Mouse (Mus musculus): ENCODE data around the gene Atp6v0a1.

Atp6v0a1 gene

GRCm38 (mm10) chr11:101081659-101082058, 72.4 kb downstream of the Atp6v0a1 start:
- intact Hi-C loops (cut with DNase I) = no loop called here

DNA sequence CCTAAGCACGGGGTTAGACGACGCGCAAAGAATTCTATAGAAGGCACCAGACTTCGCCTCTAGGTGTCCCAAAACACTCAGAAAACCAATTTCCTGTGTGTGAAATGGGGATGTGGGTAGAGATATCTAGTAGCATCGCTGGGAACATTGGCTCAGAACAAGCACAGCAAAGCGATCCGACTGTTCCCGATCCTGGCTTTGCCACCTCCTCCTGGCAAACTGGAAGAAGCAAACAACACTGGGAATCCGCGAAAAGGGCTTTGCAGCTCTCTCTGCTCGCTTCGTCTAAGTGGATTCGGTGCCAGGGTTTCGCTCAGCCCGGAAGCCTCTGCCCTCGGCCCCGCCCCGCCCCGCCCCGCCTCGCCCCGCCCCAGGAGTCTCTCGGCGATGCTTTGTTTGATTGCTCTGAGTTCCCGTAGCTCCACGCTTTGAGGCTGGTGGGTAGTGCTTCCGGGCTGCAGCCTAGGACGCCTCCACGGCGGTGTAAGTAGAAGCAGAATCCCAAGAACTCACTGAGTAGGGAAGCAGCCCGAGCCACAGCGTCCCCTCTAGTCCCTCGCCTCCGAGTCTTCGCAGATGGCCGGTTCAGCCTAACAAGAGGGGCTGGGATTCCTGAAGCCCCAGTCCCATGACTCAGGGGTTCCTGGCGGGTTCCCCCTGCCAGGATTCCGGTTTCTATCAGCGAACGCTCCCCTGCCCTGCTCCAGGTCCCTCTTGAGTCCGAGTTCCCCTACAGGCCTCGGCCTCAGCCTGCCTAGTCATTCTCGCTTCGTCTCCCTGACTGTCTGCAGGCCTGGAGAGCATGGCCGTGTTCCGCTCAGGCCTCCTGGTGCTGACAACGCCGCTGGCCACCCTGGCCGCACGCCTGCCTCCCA, 73.2 kb downstream of the Atp6v0a1 start, which contains the start of gene Coasy:
Gene Coasy, plus strand, starts transcription at position 358 of the 875 bp plus-strand sequence.
- intact Hi-C loops (cut with DNase I) = no loop called here

DNA sequence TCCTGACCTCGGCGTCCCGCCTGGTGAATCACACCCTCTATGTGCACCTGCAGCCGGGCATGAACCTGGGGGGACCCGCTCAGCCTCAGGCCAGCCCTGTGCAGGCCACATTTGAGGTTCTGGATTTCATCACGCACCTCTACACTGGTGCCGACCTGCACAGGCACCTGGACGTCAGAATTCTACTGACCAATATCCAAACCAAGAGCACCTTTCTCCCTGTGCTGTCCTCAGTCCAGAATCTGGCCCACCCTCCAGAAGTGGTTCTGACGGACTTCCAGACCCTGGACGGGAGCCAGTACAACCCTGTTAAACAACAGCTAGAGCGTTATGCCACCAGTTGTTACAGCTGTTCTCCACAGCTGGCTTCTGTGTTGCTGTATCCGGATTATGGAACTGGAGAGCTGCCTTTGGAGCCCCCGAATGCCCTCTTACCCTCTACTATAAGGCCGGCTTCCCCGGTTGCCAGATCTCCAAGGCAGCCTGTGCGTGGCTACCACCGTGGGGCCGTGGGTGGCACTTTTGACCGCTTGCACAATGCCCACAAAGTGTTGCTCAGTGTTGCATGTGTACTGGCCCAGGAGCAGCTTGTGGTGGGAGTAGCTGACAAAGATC, 73.9 kb downstream of the Atp6v0a1 start:
- intact Hi-C loops (cut with DNase I) = no loop called here

DNA sequence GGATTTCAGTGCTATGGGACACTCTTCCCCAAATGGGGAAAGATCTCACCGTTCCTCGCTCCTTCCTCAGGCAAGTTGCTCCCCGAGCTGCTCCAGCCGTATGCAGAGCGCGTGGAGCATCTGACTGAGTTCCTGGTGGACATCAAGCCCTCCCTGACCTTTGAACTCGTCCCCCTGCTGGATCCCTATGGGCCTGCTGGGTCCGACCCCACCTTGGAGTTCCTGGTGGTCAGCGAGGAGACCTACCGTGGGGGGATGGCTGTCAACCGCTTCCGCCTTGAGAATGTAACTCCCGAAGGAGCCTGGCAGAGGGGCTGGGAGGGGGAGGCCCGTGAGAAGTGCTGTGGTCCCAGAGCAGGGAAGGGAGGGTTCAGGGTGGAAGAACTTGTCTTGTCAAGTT, 75.0 kb downstream of the Atp6v0a1 start:
- intact Hi-C loops (cut with DNase I) = no loop called here

- intact Hi-C loops (cut with DNase I) = no loop called here
Observed at GRCm38 (mm10) chr11:101084811-101085210, 75.6 kb downstream of the Atp6v0a1 start.

DNA sequence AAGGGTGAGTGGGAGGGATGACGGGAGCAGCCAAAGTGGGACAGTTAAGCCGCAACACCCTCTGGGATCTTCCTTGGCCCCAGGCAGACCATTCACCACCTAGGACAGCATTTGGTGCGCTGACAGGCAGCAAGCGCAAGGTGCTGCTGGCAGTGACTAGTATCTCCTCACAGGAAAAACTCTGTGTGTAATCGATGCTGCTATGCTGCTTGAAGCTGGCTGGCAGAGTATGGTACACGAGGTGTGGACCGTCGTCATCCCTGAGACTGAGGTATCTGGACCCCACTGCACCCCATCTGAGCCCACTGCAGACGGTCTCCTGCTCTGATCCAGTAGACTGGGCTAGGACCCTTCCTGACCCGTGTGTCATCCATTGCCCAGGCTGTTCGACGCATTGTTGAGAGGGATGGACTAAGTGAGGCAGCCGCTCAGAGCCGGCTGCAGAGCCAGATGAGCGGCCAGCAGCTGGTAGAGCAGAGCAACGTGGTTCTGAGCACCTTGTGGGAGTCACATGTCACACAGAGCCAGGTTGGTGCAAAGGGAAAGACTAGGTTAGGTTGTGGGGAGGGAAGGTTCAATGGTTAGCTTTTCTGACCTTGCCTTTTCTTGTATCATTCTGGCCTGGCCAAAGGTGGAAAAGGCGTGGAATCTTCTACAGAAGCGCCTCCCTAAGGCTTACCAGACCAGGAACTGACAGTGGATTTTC, 76.5 kb downstream of the Atp6v0a1 start:
- intact Hi-C loops (cut with DNase I) = no loop called here

- intact Hi-C loops (cut with DNase I) = no loop called here
Observed at GRCm38 (mm10) chr11:101086323-101086674, 77.0 kb downstream of the Atp6v0a1 start.

DNA sequence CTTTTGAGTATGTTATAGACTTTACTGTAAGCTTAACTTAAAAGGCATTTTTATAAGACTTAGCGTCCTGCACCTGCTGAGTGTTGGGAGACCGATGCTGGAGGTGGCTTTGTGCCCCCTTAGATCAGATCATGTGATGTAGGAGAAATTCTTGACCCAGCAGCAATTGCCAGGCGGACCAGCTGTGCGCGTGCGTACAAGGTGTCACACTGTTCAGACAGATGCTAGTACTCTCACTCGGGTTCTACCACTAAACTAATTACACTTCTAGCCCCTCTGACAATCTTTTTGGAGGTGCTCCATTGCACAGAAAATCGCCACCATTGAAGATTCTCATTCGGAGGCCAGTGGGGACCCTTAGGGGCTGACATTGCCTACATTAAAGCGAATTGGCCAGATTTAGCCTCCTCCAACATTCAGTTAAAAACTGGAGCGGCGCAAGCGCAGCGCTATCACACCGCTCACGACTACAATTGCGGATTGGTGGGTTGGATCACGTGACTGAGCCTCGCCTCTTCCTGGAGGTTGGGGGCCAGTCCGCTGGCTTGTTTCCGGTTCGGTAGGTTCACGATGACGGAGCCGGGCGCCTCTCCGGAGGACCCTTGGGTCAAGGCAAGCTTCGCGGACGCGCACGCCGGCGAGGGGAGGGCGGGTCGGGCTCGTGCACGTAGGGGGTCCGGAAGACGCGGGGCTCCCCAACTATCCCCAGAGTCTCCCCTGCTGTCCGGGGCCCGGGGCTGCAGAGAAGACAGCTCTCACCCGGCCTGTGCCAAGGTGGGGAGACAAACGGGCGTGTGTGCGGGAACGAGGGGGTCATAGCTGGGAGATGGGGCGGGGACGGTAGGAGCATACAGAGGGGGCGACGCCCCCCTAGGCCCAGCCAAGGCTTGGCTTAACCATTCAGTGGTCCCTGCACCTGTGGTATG, 77.8 kb downstream of the Atp6v0a1 start, which contains the start of gene Mlx:
Gene Mlx, plus strand, starts transcription at position 522 of the 926 bp plus-strand sequence.
- intact Hi-C loops (cut with DNase I) = no loop called here

DNA sequence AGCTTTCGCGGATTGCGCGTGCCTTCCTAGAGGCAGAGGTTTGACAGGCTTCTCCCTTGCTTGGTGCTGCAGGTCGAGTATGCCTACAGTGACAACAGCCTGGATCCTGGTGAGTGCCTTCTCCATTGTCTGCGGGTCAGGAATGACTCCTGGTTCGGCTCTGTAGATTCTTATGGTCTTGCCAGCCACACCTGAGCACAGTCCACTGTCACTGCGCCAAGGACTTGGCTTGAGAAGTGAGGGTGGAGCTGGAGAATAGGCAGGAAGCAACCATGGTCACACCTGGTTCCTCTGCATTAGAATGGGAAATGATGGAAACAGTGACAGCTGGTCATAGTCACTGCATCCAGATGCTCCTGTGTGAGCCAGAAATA, 78.4 kb downstream of the Atp6v0a1 start:
- intact Hi-C loops (cut with DNase I) = no loop called here

GRCm38 (mm10) chr11:101089931-101090330, 80.7 kb downstream of the Atp6v0a1 start:
- intact Hi-C loops (cut with DNase I) = no loop called here

- intact Hi-C loops (cut with DNase I) = loop anchor here (5.0 kb wide), 1 partner anchor 82 kb away; the partner anchor contains the start of gene Ccr10
Observed at GRCm38 (mm10) chr11:101094930-101095313, 85.7 kb downstream of the Atp6v0a1 start.

DNA sequence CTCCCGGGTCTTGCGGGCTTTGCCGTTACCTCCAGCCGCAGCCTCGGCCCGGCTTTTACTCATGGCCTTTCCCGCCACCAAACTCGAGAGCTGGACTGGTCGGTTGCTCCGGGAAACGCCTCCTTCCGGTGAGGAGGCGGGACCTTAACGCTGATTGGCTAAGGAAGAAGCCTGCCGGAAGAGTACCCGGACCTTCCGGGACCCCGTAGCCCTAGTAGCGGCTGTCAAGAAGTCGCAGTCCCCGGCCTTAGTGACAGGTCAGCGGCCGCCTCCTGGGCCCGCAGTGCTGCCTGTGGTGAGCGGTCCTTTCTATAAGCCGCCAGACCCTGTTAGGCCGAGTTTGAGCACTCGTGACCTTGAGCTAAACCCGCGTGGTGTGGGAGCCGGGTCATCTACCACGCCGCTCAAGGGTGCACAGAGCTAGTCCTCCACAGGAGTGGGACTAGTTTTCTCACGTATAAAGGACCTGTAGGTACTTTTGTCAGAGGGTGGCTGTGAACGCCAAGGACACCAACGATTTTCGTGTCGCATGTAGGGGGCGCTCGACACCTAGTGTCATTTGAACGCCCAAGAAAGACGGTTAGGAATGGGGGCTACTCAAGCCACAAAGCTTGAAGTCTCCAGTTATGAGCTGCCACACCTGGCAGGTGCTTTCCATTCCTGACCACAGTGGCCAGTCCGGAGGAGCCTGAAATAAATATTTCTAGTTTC, 86.2 kb downstream of the Atp6v0a1 start, which contains the start of gene Psmc3ip:
Gene Psmc3ip, minus strand, starts transcription at position 123 of the 711 bp plus-strand sequence.
- intact Hi-C loops (cut with DNase I) = loop anchor here (5.0 kb wide), 1 partner anchor 82 kb away; the partner anchor contains the start of gene Ccr10

DNA sequence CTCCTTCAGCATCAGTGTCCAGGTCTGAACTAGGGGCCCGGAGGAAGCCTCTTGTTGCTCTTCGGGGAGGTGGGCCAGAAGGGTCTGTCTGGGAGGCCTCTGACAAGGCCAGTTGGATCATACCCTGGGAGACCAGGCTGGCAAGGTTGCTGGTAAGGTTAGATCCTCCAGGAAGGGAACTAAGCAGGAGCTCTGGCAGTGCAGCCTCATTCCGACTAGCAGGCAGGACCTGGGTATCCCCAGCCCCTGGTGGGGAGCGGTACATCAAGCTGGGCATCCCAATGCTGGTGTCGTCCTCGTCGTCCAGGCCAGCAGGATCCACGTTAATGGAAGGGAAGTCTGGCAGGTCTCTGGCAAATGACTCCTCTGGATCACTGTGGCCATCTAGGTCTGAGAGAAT, 89.0 kb downstream of the Atp6v0a1 start:
- intact Hi-C loops (cut with DNase I) = loop anchor here (5.0 kb wide), 1 partner anchor 79 kb away; the partner anchor contains the start of gene Ccr10

GRCm38 (mm10) chr11:101103011-101103410, 93.8 kb downstream of the Atp6v0a1 start:
- intact Hi-C loops (cut with DNase I) = no loop called here

- intact Hi-C loops (cut with DNase I) = no loop called here
Observed at GRCm38 (mm10) chr11:101109351-101109750, 100.1 kb downstream of the Atp6v0a1 start.

GRCm38 (mm10) chr11:101110708-101111107, 101.5 kb downstream of the Atp6v0a1 start:
- intact Hi-C loops (cut with DNase I) = no loop called here

DNA sequence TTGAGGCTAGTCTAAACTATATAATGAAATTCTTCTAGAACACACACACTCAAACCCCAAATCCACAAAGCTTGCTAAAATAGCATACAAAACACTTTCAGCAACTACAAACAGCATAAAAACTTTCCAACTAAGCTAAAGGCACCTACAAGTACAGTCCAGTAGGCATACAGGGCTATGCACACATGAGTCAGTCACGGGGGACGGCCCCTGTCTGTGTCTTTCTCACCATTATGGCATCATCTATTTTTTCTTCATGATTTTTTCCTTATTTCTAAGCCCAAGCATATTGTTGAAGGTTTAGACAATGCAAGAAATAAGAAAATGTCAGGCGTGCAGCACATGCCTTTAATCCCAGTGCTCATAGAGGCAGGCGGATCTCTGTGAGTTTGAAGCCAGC, 101.9 kb downstream of the Atp6v0a1 start:
- intact Hi-C loops (cut with DNase I) = no loop called here

DNA sequence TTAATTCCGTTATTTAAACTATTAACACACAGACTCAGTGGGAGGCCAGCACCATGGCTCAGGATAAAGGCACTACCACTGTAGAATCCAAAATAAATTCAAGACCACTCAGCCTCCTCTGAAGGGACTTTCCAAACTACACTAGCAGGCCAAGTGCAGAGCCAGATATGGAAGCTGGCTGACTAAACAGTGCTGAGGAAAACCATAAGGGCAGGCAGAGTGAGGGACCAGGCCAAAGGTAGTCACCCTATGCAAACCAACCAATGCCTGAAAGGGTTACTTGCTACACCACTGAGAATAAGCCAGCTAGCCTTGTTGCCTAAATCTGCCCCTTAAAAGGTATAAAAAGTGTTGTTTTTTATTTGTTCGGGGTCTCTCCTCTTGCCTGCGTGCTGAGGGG, 102.9 kb downstream of the Atp6v0a1 start:
- intact Hi-C loops (cut with DNase I) = no loop called here

Measured in adrenal gland (tissue).